Mouse (Mus musculus): ENCODE results near the gene Fam198b.

The Fam198b gene

GRCm38 (mm10) chr3:79885686-79886356 lies 1.5 kb downstream of the Fam198b start:
- DNase-seq (ENCODE audit: low spot score in 2 of 2), result no peak

GRCm38 (mm10) chr3:79886357-79887091 lies 2.2 kb downstream of the Fam198b start:
- DNase-seq (ENCODE audit: low spot score in 2 of 2), result peak in 1 of 2 experiments; percentile 17

GRCm38 (mm10) chr3:79887161-79887855 lies 3.0 kb downstream of the Fam198b start:
- DNase-seq (ENCODE audit: low spot score in 2 of 2), result peak in 1 of 2 experiments; percentile 11

- no peak for DNase-seq (ENCODE audit: low spot score in 2 of 2)
These were observed 3.6 kb downstream of the Fam198b start for GRCm38 (mm10) chr3:79887966-79888365.

- DNase-seq (ENCODE audit: low spot score in 2 of 2), result no peak
These were observed 13.4 kb downstream of the Fam198b start for GRCm38 (mm10) chr3:79897534-79898370.

- no peak for DNase-seq (ENCODE audit: low spot score in 2 of 2)
These were observed 14.2 kb downstream of the Fam198b start for GRCm38 (mm10) chr3:79898514-79898913.

- DNase-seq (ENCODE audit: low spot score in 2 of 2), result no peak
These were observed 15.6 kb downstream of the Fam198b start for GRCm38 (mm10) chr3:79899906-79900305.

- DNase-seq (ENCODE audit: low spot score in 2 of 2), result no peak
These were observed 16.2 kb downstream of the Fam198b start for GRCm38 (mm10) chr3:79900502-79900901.

- no peak for DNase-seq (ENCODE audit: low spot score in 2 of 2)
These were observed 17.0 kb downstream of the Fam198b start for GRCm38 (mm10) chr3:79901321-79901720.

- DNase-seq (ENCODE audit: low spot score in 2 of 2), result no peak
These were observed 17.4 kb downstream of the Fam198b start for GRCm38 (mm10) chr3:79901734-79902133.

GRCm38 (mm10) chr3:79903803-79904202 lies 19.5 kb downstream of the Fam198b start:
- no peak for DNase-seq (ENCODE audit: low spot score in 2 of 2)

GRCm38 (mm10) chr3:79904238-79904757 lies 20.0 kb downstream of the Fam198b start:
- DNase-seq (ENCODE audit: low spot score in 2 of 2), result no peak

- no peak for DNase-seq (ENCODE audit: low spot score in 2 of 2)
These were observed 21.1 kb downstream of the Fam198b start for GRCm38 (mm10) chr3:79905397-79905796.

- no peak for DNase-seq (ENCODE audit: low spot score in 2 of 2)
These were observed 22.1 kb downstream of the Fam198b start for GRCm38 (mm10) chr3:79906250-79907045.

- no peak for DNase-seq (ENCODE audit: low spot score in 2 of 2)
These were observed 22.9 kb downstream of the Fam198b start for GRCm38 (mm10) chr3:79907223-79907622.

GRCm38 (mm10) chr3:79910375-79911141 lies 26.2 kb downstream of the Fam198b start:
- DNase-seq (ENCODE audit: low spot score in 2 of 2), result no peak

- no peak for DNase-seq (ENCODE audit: low spot score in 2 of 2)
These were observed 26.8 kb downstream of the Fam198b start for GRCm38 (mm10) chr3:79911166-79911565.

- DNase-seq (ENCODE audit: low spot score in 2 of 2), result no peak
These were observed 29.7 kb downstream of the Fam198b start for GRCm38 (mm10) chr3:79914012-79914411.

- no peak for DNase-seq (ENCODE audit: low spot score in 2 of 2)
These were observed 31.9 kb downstream of the Fam198b start for GRCm38 (mm10) chr3:79916185-79916584.

- no peak for DNase-seq (ENCODE audit: low spot score in 2 of 2)
These were observed 34.4 kb downstream of the Fam198b start for GRCm38 (mm10) chr3:79918761-79919160.
